Mouse (Mus musculus): ENCODE data around the gene Spns1. TPM values are rescaled to one million over a fixed set of nuclear protein-coding genes. Genes with fewer than 3 reads are reported as not detected.

Gene Spns1
- 47.7 and 51.3 TPM in 2 replicates for polyA plus RNA-seq (2015; fragmentation: Nextera tagmentation; extraction: Ambion mirVana)

DNA sequence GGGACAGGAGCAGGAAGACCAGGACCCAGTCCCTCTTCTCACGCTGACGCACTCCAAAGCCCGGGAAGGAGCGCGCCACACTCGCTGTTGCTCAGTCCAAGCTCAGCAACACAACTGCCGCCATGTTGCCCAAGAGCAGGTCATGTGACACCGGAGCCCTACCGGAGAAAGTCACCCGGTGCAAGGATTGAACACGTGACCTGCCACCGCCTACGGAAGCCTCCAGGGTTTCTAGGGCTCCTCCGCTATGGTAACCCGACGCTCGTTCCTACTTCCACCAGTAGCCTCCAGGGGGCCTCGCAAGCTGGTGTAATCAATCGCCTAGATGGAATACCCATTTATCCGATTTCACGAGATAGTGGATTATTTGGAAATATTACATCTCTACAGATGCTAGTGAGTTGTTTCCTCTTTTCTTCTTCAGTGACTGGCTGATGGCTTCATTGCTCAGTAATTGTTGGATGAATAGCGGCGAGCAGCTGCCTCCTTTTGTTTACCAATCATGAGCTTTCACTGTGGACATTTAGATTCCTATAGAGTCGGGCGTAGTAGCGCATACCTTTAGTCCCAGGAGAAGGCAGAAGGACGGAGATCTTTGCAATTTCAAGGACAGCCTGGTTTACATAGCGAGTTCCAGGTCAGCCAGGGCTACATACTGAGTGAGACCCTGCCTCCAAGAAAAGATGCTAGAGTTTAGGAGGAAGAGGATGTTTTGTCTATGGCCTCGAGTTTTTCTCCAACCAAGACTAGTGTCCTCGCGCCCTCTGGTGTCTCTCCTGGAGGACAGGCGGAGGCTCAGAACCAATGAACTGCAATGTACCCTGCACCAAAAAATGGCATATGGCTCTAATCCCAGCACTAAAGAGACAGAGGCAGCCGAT is at the start of gene Spns1:
Spns1 (minus strand) TSS at position 173 of the 881 bp plus-strand sequence.
- H3K27me3 ChIP-seq (replicated peaks; ENCODE audit: control insufficient read depth, insufficient read depth, low read length) = no peaks in the 10 kb centered on the region
- H3K4me3 ChIP-seq (ENCODE audit: low read depth, low read length) = peak within 1 kb of the TSS; percentile 78
- peak within 1 kb of the TSS; percentile 47 for H3K27ac ChIP-seq (ENCODE audit: low read depth, low read length)
- peak within 1 kb of the TSS; percentile 90 for H3K4me2 ChIP-seq (replicated peaks; ENCODE audit: low read depth)
- H3K36me3 ChIP-seq (ENCODE audit: control insufficient read depth, insufficient read depth) = peaks cover 24% of the 10 kb centered on the region; the same call in 1 of the 2 replicates
- under 1% methylated on average over 33 of the region's 33 CpGs for WGBS
- peak; percentile 95 for ATAC-seq
- H3K4me1 ChIP-seq (replicated peaks; ENCODE audit: control insufficient read depth, insufficient read depth, low read length) = peaks cover 12% of the 10 kb centered on the region; the same call in 1 of the 2 replicates
- H3K9me3 ChIP-seq (ENCODE audit: control insufficient read depth) = no peaks in the 10 kb centered on the region
- H3K9ac ChIP-seq (ENCODE audit: low read depth, low read length) = peak within 1 kb of the TSS; percentile 74
- TF ChIP-seq CTCF (IDR thresholded peaks at IDR 0.05; ENCODE audit: low read depth) = peak; percentile 86

DNA sequence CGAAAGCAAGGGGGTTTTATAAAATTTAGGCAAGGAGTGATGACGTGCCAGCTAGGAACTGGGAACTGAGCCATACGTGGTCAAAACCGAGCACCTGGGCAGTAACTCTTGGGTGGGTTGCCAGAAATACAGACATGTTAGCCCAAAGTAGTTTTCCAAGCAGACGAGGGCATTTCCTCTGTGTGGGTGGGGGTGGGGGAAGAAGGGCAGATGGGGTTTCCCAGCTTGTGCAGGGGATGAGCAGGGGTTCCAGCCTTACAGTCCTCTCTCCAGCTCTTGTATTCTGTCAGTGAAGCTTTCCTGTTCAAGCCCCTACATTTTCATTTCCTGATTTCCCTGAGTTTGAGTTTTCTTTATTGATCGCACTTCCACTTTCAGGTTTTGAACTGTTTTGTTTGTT is 46.9 kb upstream of the Spns1 start:
- ATAC-seq = no peak

DNA sequence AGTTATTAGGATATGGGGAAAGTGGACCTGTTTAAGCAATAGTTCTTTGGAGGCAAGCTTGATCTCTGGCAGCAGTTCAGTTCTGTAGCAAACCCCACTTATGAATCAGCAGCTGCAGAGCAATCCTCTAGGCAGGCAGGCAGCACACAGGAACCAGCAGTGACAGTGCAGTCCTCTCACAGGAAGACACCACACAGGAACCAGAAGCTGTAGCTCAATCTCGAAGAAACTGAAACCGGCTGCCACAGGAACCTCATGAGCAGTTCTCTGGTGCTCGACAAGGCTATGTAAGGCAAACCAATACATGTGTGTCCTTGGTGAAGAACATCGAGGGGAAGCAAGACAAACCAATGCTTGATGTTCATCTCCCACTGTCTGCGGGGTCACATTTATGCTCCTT is 44.5 kb upstream of the Spns1 start:
- Histone ChIP-seq H3K36me3 (ENCODE audit: control insufficient read depth, insufficient read depth) (no peaks in the 10 kb centered on the region), H3K4me3 (ENCODE audit: low read depth, low read length) (no peak overlapping the region), H3K9me3 (ENCODE audit: control insufficient read depth) (no peaks in the 10 kb centered on the region), H3K4me1 (replicated peaks; ENCODE audit: control insufficient read depth, insufficient read depth, low read length) (no peaks in the 10 kb centered on the region), H3K9ac (ENCODE audit: low read depth, low read length) (no peak overlapping the region), H3K27me3 (replicated peaks; ENCODE audit: control insufficient read depth, insufficient read depth, low read length) (no peaks in the 10 kb centered on the region), H3K27ac (ENCODE audit: low read depth, low read length) (no peak overlapping the region), H3K4me2 (replicated peaks; ENCODE audit: low read depth) (no peak overlapping the region)
- no peak for TF ChIP-seq CTCF (IDR thresholded peaks at IDR 0.05; ENCODE audit: low read depth)
- no peak for ATAC-seq
- WGBS = 87% methylated on average over 5 of the region's 5 CpGs

More for the DNA sequence above, 46.9 kb upstream of the Spns1 start:
- Histone ChIP-seq H3K9me3 (ENCODE audit: control insufficient read depth) (no peaks in the 10 kb centered on the region), H3K27me3 (replicated peaks; ENCODE audit: control insufficient read depth, insufficient read depth, low read length) (no peaks in the 10 kb centered on the region), H3K4me1 (replicated peaks; ENCODE audit: control insufficient read depth, insufficient read depth, low read length) (no peaks in the 10 kb centered on the region), H3K9ac (ENCODE audit: low read depth, low read length) (no peak overlapping the region), H3K27ac (ENCODE audit: low read depth, low read length) (no peak overlapping the region), H3K4me2 (replicated peaks; ENCODE audit: low read depth) (no peak overlapping the region), H3K36me3 (ENCODE audit: control insufficient read depth, insufficient read depth) (no peaks in the 10 kb centered on the region), H3K4me3 (ENCODE audit: low read depth, low read length) (no peak overlapping the region)
- 86% methylated on average over 6 of the region's 6 CpGs for WGBS
- no peak for TF ChIP-seq CTCF (IDR thresholded peaks at IDR 0.05; ENCODE audit: low read depth)

DNA sequence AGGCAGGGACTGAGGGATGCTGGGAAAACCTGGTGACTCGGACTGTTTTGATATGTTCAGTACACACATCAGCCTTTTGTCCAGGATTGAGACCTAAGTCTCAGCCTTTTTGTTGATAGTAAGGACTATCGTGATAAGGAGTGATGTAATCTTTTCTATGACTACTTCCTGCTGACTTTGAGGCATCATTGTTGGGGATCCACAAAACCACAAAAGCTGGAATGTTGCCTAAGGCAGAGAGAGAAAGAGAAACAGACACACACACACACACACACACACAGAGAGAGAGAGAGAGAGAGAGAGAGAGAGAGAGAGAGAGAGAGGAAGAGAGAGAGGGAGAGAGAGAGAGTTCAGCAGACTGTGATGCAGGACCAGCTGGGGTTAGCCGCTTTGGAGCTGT is 41.2 kb upstream of the Spns1 start:
- Histone ChIP-seq H3K9ac (ENCODE audit: low read depth, low read length) (no peak overlapping the region), H3K36me3 (ENCODE audit: control insufficient read depth, insufficient read depth) (no peaks in the 10 kb centered on the region), H3K4me2 (replicated peaks; ENCODE audit: low read depth) (no peak overlapping the region), H3K4me1 (replicated peaks; ENCODE audit: control insufficient read depth, insufficient read depth, low read length) (no peaks in the 10 kb centered on the region), H3K27me3 (replicated peaks; ENCODE audit: control insufficient read depth, insufficient read depth, low read length) (no peaks in the 10 kb centered on the region), H3K9me3 (ENCODE audit: control insufficient read depth) (no peaks in the 10 kb centered on the region), H3K27ac (ENCODE audit: low read depth, low read length) (no peak overlapping the region), H3K4me3 (ENCODE audit: low read depth, low read length) (no peak overlapping the region)
- no peak for ATAC-seq
- 34% methylated on average over 3 of the region's 3 CpGs for WGBS
- TF ChIP-seq CTCF (IDR thresholded peaks at IDR 0.05; ENCODE audit: low read depth) = no peak

DNA sequence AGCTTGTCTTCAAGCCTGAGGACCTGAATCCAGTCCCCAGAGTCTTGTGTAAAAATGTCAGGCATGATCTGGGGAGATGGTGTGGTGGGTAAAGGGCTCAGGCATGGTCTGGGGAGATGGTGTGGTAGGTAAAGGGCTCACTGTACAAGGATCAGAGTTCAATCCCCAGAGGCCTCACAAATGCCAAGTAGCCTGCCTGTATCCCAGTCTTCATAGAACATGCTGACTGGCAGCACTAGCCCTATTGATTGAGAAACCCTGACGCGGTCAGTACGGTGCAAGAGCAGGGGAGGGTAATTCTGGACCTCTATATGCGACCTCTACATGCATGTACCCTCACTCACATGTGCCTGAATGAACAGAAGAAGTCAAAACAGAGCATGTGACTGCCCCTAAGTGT is 40.4 kb upstream of the Spns1 start:
- H3K27me3 ChIP-seq (replicated peaks; ENCODE audit: control insufficient read depth, insufficient read depth, low read length) = no peaks in the 10 kb centered on the region
- TF ChIP-seq CTCF (IDR thresholded peaks at IDR 0.05; ENCODE audit: low read depth) = no peak
- H3K27ac ChIP-seq (ENCODE audit: low read depth, low read length) = no peak overlapping the region
- H3K4me3 ChIP-seq (ENCODE audit: low read depth, low read length) = no peak overlapping the region
- H3K9me3 ChIP-seq (ENCODE audit: control insufficient read depth) = no peaks in the 10 kb centered on the region
- no peaks in the 10 kb centered on the region for H3K4me1 ChIP-seq (replicated peaks; ENCODE audit: control insufficient read depth, insufficient read depth, low read length)
- H3K4me2 ChIP-seq (replicated peaks; ENCODE audit: low read depth) = no peak overlapping the region
- H3K36me3 ChIP-seq (ENCODE audit: control insufficient read depth, insufficient read depth) = no peaks in the 10 kb centered on the region
- WGBS = 80% methylated on average over 4 of the region's 4 CpGs
- no peak for ATAC-seq
- no peak overlapping the region for H3K9ac ChIP-seq (ENCODE audit: low read depth, low read length)

DNA sequence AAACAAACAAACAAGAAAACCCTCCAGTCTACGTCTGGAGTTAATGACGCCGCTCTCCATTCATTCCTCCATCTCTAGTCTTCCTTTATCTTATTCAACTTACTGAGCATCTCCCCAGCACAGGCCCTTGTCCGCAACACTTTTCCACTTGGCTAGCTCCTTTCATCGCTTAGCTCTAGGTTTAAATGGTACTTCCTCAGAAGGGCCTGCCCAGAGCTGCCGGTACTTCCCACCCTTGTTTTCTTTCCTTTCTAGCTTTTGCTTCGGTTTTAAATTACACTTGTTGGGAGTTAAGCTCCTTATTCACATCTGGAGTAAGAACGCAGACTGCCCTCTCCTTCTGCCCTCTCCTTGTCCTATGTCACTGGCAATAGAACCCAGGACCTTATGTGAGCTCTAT is 39.8 kb upstream of the Spns1 start:
- H3K27ac ChIP-seq (ENCODE audit: low read depth, low read length) = no peak overlapping the region
- H3K36me3 ChIP-seq (ENCODE audit: control insufficient read depth, insufficient read depth) = no peaks in the 10 kb centered on the region
- TF ChIP-seq CTCF (IDR thresholded peaks at IDR 0.05; ENCODE audit: low read depth) = no peak
- H3K4me2 ChIP-seq (replicated peaks; ENCODE audit: low read depth) = no peak overlapping the region
- no peaks in the 10 kb centered on the region for H3K4me1 ChIP-seq (replicated peaks; ENCODE audit: control insufficient read depth, insufficient read depth, low read length)
- no peak overlapping the region for H3K4me3 ChIP-seq (ENCODE audit: low read depth, low read length)
- no peak for ATAC-seq
- no peaks in the 10 kb centered on the region for H3K9me3 ChIP-seq (ENCODE audit: control insufficient read depth)
- H3K9ac ChIP-seq (ENCODE audit: low read depth, low read length) = no peak overlapping the region
- 72% methylated on average over 8 of the region's 8 CpGs for WGBS
- no peaks in the 10 kb centered on the region for H3K27me3 ChIP-seq (replicated peaks; ENCODE audit: control insufficient read depth, insufficient read depth, low read length)
